Mouse (Mus musculus) erythroblast, embryonic 14.5 days (primary cell): Measurements from ENCODE around the gene Olfr822.
"Not testable (repeated sequence)": the region's sequence is repeated elsewhere in the genome, so short reads cannot be mapped to it uniquely, and the experiment has no call there.

Source experiments
- GATA1 ChIP-seq: IDR thresholded peaks from 2 replicates; pipeline ENCODE4 v1.6.1; 2012; ENCODE audit warnings: low read length, inconsistent platforms, mixed read lengths
- TAL1 ChIP-seq: IDR thresholded peaks from 3 replicates; pipeline ENCODE4 v1.6.1; 2012; ENCODE audit warnings: low read length, inconsistent platforms, mixed read lengths

GRCm38 (mm10) chr10:130115283-130115682 is 44.3 kb downstream of the Olfr822 start, which contains the start of gene Olfr823:
- TF ChIP-seq TAL1, GATA1: not testable (repeated sequence)
